Mouse (Mus musculus) 416B (cell line): Measurements from ENCODE around the gene Mageb18.
"Not testable (repeated sequence)": the region's sequence is repeated elsewhere in the genome, so short reads cannot be mapped to it uniquely, and the experiment has no call there.

Experiments used
- DNase-seq: peaks from one replicate; pipeline ENCODE4 v3.0.0; 2011; ENCODE audit warnings: low read depth

Gene Mageb18

DNA sequence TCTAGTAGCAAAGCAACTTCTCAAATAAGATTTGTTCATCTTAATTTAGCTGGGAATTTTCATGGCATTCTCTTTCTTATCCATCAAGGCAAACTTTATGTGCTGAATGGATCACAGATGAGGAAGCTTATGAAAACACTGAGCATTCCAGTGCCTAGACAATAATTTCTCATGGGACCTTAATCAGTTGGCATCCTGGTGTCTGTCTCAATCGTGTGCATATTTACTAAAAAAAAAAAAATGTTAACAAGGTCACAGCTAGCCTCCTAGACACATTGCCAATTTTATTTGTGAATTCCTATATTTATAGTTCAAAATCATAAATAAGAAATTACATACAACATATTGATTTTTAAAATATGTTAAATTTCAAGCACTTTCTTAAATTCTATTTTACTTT is at the start of gene Mageb18:
Mageb18 (minus strand) TSS at position 101 of the 400 bp plus-strand sequence.
- DNase-seq: no peak

DNA sequence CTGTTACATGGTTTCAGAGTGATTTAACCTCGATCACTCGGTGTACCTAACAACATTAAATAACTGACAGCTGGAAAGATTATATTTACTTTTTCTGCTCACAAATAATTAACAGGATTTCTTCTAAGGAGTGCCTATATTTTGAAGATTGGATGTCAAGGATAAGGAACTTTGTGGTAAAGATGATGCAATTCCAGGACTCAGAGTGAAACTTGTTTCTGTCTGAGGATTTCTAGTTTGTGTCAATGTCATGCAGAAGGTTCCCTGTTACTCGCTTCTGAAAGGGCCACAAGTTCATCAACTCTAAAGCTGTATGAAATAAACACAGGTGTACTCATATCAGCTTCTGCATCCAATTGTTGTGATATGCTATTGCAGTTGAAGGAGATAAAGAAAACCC is 13.4 kb upstream of the Mageb18 start:
- no peak for DNase-seq

DNA sequence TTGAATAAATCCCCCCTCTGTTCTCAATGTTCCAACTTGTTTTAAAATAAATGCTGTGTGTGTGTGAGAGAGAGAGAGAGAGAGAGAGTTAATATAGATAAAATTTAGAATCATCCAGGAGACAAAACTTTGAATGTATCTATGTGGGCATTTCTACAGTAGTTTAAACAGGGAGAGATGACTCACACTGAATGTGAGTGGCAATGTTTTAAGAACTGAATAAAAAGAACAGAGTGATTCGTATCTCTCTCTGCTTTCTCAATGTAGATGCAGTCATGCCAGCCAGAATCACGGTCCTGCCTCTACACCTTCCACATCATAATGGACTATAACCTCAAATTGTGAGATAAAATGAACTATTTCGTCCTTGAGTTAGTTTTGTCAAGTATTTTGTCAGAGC is 11.1 kb upstream of the Mageb18 start:
- no peak for DNase-seq

DNA sequence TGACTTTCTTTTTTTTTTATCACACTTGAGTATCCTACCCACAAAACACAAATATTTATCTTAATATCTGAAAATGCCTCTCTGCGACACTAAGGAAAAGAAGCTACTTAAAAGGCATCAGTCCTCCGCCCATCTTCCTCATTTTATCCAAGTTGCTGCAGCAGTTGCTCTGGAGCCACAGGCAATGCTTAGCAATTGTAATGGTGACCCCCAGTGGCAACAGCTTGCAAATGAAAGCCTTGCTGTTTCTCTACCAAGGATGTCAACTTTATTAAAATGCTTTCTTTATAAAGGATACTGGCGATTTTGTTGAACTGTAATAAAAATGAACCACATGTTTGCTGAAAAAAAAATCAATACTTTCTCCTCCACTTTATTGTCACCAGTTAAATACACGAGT is 2.0 kb downstream of the Mageb18 start:
- DNase-seq: peak; percentile 20

DNA sequence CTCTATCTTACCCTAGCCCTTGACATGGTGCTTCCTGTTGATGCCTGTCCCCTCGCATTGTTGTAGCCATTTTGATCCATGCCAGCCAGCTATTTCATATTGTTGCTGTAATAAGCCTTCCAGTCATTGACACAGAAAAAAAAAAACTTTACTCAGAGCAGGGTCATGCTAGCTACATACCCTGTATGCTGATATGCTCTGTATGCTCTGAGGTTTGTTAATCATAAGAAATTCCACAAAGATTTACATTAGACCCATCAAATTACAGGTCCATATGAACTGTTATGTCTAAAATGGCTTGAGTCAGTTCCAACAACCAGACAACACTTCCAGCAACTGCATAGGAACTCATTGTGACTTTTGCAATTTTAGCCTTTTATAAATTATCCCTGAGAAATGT is 71.5 kb downstream of the Mageb18 start:
- DNase-seq: no peak

DNA sequence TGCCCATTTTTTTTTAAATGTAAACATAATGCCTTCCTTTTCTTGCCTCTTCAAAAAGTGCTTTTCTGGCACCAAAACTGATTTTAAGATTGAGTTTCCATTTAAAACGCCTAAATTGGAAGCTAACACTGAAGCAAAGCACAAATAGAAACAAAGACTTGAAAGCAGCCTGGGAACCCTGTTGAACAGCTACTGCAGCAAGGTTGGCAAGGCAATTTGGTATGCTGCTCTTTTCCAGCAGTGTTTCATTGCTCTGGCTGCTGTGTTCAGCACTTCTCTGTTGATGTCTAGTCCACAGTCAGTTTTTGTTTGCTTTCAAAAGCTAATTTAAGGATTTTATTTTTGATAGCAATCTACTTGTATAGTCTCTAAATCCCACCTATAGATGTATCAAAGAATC is 101.1 kb downstream of the Mageb18 start:
- no peak for DNase-seq

DNA sequence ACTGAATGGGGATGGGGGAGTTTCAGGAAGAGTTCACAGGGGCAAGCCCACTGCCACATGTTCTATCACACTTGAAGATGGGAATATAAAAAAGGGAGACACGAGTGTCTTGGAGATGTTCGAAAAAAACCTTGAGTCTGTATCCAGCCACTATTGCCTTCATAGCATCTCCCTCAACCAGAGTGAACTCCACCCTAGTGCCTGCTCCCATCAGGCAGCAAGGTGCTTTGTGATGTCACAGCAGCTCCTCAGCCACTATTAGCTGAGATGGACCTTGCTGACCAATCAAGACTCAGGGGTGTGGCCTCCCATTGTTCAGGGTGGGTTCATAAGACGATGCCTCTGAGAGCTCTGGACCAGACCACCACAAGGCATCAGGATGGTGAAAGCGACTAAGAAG is 109.7 kb downstream of the Mageb18 start, which contains the start of gene Gm5941:
Gm5941 (plus strand) TSS at position 301 of the 400 bp plus-strand sequence.
- DNase-seq: not testable (repeated sequence)

DNA sequence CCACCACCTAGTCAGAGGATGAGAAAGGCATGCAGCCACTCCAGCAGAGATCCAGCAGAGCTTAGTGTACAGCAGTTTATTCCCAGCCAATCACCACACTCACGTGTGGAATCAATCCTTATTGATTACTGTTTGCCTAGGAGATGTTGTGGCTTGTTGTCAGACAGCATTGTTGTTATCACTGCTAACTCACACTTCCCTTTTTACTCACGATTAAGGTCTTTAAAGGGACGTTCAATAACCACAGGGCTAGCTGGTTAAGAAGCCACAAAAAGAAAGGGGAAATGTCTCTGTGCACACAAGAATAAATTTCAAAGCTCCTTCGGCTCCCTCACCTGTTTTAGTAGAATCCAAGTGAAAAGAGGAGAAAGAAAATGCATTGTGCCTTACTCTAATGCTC is 134.6 kb downstream of the Mageb18 start:
- peak; percentile 5 for DNase-seq

DNA sequence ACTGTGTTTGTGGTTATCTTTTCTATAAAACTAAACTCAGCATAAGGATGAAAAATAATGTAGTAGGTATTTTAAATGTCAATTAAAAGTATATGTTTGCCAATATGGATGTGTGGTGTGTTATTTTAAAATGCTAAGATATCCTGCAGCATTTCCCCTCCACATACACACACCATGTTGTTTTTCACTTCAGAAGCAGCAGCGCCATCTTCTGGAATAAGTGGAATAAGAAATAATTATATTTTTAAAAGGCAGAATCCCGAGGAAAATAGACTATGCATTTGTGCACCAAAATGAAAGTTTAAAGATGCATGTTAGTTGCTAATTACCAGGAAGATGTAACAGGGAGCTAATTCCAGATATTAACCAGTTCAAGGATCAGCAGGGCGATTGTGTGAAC is 138.9 kb downstream of the Mageb18 start:
- DNase-seq: peak; percentile 6

DNA sequence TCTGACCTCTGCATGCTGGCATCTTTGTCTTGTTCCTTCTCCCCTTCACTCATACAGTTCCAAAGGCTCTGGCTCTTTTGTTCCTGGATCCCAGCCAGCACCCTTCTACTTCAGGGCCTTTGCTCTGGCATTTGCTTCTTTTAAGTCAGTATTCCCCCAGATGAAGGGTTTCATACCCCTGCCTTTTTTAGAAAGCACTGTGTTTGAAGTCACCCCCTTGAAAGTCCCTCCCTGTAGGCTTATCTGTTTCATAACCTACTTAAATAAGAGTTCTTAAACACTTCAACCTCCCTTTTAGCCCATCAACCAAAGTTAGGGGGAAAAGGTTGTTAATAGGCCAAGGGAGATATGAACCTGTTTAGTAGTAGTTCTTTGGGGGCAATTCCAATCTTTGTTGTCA is 212.0 kb downstream of the Mageb18 start:
- no peak for DNase-seq

DNA sequence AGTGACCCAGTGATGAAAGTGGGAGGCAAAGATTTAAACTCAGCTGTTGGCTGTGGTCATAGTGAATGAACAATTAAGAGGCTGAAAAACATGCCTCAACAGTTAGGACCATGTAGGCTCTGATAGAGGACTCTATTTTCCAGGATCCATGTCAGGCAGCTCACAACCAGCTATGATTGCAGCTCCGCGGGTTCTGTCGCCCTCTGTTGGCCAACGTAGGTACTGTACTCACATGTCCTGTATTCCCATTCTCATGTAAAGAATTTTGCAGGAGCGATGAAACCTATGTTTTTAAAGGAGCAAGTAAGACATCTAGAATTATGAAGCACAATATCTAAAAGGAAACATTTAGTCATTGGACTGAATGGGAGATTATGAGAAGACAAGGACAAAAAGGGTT is 256.4 kb downstream of the Mageb18 start:
- DNase-seq: peak; percentile 39

DNA sequence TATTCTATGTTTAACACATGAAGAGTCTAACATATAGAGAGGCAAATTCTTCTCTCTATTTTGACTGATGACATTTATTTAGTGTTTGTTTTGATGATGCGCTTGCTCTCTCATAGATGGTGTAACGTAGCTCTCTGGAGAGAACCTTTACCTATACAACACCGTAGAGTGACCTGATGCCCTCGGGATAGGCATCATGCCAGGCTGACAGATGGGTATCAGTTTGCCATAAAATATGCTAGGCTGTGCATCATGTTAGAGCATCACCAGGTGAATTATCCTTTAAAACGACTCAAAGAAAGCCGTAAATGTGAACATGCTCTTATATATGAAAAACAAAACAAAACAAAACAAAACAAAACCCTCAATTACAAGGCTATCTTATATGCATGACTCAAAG is 258.5 kb downstream of the Mageb18 start:
- no peak for DNase-seq

DNA sequence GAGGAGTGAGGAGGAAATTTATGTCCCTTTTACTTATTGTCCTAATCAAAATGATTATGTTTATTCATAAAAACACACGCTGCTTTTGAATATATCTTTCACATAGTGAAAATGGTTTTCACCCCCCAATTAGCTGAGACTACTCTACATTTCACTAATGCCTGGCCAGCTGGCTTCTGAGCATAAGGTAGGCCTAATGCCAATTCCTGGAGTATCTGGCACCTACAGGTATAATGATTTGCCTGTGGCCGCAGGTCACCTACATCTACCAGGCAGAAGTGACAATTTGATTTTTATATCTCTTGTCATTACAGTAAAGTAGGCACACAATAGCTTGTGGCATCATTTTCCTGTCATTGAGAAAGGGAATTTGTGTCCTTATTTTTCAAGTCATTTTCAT is 259.8 kb downstream of the Mageb18 start:
- DNase-seq: no peak

DNA sequence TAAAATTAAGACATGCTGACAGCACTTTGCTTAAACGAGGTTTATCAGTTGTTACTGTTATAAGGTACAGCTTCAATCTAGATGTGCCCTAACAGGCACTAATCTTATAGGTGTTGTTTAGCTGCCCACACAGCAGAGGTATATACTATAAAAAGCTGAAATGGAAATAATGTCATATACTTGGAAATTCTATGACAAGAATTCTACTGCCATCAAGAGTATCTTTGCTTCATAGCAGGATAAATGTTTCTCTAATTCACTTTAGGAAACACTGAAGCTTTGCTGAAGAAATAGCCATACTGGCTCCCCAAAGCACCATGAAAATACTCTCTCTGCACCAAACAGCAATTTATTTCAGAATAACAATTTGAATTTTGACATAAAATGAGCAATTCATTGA is 265.9 kb downstream of the Mageb18 start:
- no peak for DNase-seq

DNA sequence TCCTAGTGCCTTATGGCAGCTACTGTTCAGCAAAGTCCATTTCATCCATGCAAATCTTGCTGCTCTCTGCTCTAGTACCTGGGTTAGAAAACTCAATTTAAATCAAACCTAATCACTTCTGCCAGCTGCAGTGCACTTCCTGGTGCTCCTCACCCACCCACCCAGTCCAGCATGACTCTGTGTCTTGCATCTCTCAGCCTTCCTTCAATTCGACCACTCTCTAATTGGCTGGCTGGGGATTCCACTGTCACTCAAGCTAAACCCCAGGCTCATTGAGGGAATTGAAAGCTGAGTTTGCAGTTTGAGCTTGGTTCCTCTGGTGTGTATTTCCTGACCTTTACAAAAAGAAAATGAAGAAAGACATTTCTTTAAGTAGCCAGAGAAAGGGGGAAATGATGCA is 275.8 kb downstream of the Mageb18 start:
- DNase-seq: no peak

DNA sequence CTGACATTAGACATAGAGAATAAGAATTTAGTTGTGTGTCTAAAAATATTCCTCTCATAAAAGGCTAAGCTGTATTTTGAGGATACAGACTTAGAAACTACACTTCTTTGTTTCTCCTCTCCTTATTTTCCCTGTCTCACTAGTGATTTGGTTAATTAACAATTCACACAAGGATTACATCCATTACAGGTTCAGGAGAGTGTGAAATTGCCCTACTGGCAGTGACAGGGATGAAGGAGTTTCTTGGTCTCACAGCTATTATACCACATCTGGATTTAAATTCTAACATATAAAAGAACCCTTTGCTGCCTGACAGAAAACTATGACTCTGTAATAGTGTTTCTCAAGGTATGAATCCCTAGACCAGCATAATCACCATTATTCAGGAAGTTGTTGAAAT is 318.8 kb downstream of the Mageb18 start:
- DNase-seq: no peak
